In the genomic region with DNA sequence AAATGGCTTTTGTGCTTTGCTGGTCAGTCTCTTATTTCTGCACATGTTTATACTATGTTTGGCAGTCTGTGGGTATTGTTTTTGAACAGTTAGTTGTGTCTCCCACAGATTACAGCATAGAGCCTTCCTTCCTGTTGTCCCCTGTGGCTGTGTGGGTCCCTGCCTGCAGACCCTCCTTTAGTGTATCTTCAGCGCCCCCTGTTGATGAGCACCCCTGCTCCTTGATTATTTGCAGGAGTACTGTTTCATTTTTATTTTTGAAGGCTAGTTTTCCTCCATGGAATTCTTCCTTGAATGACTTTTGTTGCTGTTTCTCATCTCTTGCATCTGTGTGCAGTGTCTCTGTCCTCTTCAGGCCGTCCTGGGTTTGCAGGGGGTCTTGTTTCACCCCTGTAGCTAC, we compare ENCODE assay signal across 9 mouse cellular contexts. TPM values are rescaled to one million over a fixed set of nuclear protein-coding genes. Genes with fewer than 3 reads are reported as not detected.
DNase-seq lines count a peak whose midpoint lies in the region; TF ChIP-seq lines count a peak whose summit lies in the region.
"Had no signal": no experiment of that assay in that cellular context is flagged by ENCODE, and none has a peak within 500 bp of the region (broad histone marks: within the 10 kb centered on the region; RNA-seq: fewer than 3 reads in every experiment).

No protein-coding gene starts in this region.

- no peak overlapping the region for H3K27ac ChIP-seq in gastrocnemius, adult 2 months
- H3K27ac ChIP-seq: neural tube, embryonic 12.5 days had no signal

- DNase-seq in gastrocnemius, adult 2 months, result peak; percentile 58
- DNase-seq in gastrocnemius, adult 8-10 months (ENCODE audit: low spot score in 2 of 2), result no peak
- peak; percentile 28 for DNase-seq in ovary, adult 18-20 months (ENCODE audit: low spot score)
- no peak for DNase-seq in ovary, postnatal 10 days (ENCODE audit: low spot score)
- DNase-seq in adrenal gland, postnatal 25 days, result peak; percentile 55
- DNase-seq in kidney, postnatal 14 days, result peak; percentile 30
- peak; percentile 4 to 25 for DNase-seq in natural killer cell, adult 2 months (ENCODE audit: low spot score in 2 of 2)
- no peak for DNase-seq in urinary bladder, postnatal 4 days (ENCODE audit: low spot score in 2 of 2)

- no peak overlapping the region for H3K4me3 ChIP-seq in gastrocnemius, adult 2 months
- H3K4me3 ChIP-seq: neural tube, embryonic 12.5 days had no signal

- intact Hi-C loops in gastrocnemius, adult 2 months (cut with DNase I), result no loop called here

- TF ChIP-seq CTCF in gastrocnemius, adult 2 months (IDR thresholded peaks at IDR 0.05), result peak; percentile 68

RNA-seq across cellular contexts. Expression of a gene that starts 58.0 kb away (rescaled TPM):
- 10 to 100 TPM; 10.4 to 11.4 TPM for total RNA-seq in gastrocnemius, adult 2 months (2021)
- total RNA-seq in gastrocnemius, adult 8-10 months (2022), result 10 to 100 TPM in 2 of 4 experiments, 1 to 10 TPM in 2; 6.8 to 13.9 (median 8.7) TPM
- 15.3 and 15.4 TPM in 2 replicates for total RNA-seq in adrenal gland, postnatal 25 days (2021)

Comparison
In these comparisons a context has a peak if more than half of its experiments do, and no peak if none do; other contexts are left out.
1. DNase-seq: peak in gastrocnemius, adult 2 months (single experiment), ovary, adult 18-20 months (single experiment), adrenal gland, postnatal 25 days (single experiment), kidney, postnatal 14 days (single experiment) and natural killer cell, adult 2 months (2 of 2); none in gastrocnemius, adult 8-10 months (0 of 2), ovary, postnatal 10 days (single experiment) and urinary bladder, postnatal 4 days (0 of 2).